Mouse (Mus musculus): Measurements from ENCODE around the gene Exosc5.

Exosc5 gene

GRCm38 (mm10) chr7:25707581-25708292 is 48.8 kb downstream of the Exosc5 start:
- no peak for DNase-seq (ENCODE audit: low spot score)

DNA sequence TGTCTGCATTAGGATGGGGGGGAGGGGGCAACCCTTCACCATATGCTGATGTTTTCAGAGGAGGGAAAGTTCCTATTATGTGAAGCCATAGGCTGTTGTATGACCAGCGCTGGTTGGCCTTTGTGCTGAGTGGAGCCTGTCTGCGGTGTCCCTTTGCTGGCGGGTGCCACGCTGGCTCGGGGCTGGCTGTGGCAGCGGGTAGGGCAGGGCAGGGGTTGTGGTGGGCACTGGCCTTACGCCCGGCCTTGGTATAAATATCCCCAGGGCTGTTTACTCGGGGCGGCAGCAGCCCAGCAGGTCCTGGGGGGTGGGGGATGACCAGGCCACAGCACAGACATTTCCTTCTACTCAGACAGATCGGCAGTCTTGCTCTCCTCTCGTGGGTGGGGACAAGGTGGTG is 51.0 kb downstream of the Exosc5 start:
- DNase-seq (ENCODE audit: low spot score): no peak

DNA sequence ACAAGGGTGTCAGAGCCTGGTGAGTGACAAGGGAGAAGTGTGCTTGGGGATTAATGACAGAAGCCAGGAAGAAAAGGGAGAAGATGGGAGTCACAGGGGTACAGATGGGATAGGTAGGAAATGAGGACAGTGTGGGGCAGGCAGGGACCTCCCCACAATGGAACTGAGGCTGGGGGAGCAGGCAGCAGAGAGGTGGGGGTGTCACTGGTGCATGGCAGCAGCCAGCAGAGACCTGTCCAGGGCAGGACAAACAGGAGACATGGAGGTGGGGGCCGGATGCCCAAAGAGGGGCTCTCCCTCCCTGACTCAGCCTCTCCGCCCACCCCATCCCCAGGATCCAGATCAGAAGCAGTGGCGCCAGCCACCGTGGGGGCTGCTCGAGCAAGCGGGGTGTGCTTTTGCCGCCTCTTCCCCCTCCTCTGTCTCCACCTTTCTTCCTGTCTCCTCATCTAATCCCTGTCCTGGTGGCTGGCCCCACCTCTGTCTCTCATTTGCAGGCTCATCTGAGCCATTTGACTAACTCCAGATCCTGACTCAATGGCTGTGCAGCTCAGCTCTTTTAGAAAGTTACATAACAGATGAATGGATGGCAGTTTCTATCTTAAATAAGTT is 51.7 kb downstream of the Exosc5 start:
- no peak for DNase-seq (ENCODE audit: low spot score)

DNA sequence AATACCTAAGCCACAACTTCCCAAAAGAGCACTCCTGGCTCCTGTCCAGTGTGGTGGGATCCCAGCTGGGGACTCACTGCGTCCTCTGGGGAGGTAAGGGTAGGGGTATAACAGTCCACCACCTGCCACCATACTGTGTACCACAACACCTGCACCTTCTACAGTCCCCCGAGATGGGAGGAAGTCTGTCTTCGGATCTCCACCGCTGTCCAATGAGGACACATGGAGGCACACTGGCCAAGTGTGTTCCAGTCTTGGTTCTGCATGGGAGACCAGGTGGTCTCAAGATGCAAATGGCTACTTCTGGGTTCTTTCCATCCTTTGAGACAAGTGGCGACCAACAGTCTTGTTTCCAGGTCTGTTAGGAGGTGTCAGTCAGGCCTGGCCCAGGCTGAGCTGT is 52.2 kb downstream of the Exosc5 start:
- DNase-seq (ENCODE audit: low spot score): no peak

DNA sequence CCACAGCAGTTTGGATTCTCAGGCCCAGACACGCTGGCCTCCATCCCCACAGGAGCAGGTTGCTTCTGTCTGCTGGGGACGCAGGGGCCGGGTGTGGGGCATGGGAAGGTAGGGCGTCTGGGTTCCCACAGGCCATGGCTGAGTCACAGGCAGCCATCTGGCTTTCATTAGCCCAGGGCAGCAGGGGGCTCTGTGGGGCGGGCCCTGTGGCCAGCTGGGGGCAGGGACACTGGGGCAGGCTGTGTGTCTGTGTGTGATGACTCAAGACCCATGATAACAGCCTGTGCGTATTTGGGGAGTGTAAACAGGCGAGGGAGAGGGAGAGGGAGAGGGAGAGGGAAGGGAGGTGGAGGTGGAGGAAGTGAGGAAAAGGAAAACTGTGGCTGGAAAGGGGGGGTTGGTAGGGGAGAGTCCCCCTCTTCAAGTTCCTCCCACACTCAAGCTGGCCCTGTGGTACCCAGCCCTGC is 52.8 kb downstream of the Exosc5 start:
- DNase-seq (ENCODE audit: low spot score): no peak

- DNase-seq (ENCODE audit: low spot score): no peak
Measured at GRCm38 (mm10) chr7:25712801-25713200, 53.8 kb downstream of the Exosc5 start.

- DNase-seq (ENCODE audit: low spot score): no peak
Measured at GRCm38 (mm10) chr7:25714581-25714980, 55.6 kb downstream of the Exosc5 start.

DNA sequence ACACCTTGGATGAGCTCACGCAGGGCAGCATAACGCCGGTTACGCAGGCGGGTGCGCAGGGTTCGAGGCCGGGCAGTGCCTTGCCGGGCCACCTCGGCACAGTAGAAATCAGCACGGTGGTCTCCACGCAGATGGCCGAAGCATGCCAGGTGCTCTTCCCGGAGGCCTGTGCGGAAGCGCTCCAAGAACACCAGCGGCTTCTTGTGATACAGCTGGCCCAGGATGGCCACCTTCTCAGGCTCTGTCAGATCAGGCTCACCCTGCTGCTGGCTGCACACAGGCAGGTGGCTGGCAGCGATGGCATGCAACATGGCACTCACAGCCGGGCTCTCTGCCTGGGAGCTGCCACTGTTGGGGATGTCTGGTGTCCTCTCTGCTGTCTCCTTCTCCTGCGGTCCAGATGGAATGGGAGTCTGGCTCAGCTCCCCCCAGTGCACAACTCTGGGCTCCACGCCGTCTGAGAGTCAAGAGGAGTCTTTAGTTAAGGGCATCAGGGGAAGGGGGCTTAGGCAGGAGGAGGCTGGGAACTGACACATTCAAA is 56.8 kb downstream of the Exosc5 start:
- DNase-seq (ENCODE audit: low spot score): no peak

GRCm38 (mm10) chr7:25717478-25717877 is 58.5 kb downstream of the Exosc5 start:
- no peak for DNase-seq (ENCODE audit: low spot score)

DNA sequence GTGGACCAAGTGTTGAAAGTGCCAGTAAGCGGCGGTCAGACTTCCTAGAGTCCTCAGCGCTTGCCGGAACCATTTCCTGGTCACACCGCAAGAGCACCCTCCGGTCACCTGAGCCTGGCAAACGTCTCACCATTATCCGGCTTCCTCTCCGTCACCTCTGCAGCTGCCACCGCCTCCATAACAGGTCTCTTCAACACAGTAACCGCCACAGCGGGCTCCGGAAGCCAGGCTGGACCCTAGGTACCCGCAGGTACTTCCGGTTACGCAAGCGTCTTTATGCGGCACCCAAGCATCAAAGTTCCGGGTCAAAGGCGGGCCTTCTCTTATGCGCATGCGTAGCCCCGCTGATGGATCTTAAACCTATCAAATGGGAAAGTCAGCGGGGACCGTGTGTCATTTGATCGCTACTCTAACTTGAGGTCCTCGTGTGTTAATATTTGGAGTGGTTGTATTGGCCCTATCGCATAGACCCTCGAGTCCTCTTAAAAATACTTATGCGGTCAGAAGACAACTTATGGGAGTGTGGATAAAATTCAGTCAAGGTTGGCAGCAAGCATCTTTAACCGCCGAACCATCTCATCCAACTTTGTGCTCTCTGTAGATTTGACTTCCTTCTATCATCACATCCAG is 59.9 kb downstream of the Exosc5 start, which contains the start of gene Ccdc97:
Gene Ccdc97, minus strand, starts transcription at position 301 of the 630 bp plus-strand sequence.
- peak; percentile 83 for DNase-seq (ENCODE audit: low spot score)

DNA sequence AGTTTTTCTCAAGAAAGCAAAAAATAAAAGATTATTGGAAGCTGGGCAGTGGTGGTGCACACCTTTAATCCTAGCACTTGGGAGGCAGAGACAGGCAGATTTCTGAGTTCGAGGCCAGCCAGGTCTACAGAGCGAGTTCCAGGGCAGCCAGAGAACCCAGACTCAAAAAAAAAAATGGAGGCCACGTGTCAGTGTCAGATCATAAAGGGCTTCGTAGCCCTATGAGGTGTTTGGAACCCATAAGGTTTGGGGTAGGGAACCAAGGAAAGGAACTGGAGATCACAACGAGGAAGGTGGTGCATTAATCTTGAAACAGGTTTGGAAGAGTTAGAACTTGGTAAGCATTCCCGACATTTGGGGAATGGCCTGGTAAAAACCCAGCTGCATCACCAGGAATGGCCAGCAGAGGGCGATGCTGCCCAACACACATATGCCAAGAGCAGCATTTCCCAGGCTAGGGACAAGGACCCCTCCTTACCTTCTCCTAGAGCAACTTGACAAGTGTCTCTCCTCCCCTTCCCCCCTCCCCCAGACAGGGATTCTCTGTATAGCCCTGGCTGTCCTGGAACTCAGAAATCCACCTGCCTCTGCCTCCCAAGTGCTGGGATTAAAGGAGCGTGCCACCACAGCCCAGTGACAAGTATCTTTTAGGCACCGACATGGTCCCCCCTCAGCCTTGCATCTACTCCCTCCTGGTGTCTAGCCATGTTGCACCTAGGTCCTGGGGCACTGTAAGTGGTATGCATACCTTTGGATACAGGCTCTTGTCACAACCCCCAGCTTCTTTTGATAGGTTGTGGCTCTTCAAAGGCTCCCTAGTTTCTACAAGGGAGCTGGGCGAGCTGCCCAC is 61.0 kb downstream of the Exosc5 start:
- peak; percentile 65 for DNase-seq (ENCODE audit: low spot score)

DNA sequence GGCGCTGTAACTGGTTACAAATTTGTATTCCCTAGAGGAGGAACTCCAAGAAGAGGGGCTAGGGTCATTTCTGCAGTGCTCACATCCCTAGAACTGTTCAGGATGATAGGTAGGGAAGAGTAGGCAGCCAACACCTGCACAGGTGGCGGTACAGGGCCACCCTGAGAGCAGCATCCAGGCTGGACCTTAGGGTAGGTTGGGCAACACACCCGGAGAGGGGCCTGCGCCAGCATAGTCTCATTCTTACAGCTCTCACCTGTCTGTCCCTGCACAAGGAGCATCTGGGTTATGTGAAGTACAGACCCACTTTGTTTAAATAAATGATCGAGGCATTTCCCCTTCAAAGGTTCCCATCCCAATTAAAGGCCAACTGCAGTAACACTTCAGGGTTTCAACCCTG is 61.8 kb downstream of the Exosc5 start:
- DNase-seq (ENCODE audit: low spot score): no peak
